Mouse (Mus musculus): ENCODE measurements at regions not wholly inside any gene's neighbourhood (a gene's known extent, or its start where the extent isn't known, plus 50 kb on each side); places are given as distances from the start of the nearest gene placed in this dataset.

- no peak overlapping the region for H3K4me2 ChIP-seq (ENCODE audit: low read length)
- WGBS: 96% methylated on average over 4 of the region's 4 CpGs
- H3K4me1 ChIP-seq (ENCODE audit: control insufficient read depth, insufficient read depth, low read length): no peaks in the 10 kb centered on the region
- H3K27ac ChIP-seq (ENCODE audit: low read length): no peak overlapping the region
- no peaks in the 10 kb centered on the region for H3K36me3 ChIP-seq (ENCODE audit: control insufficient read depth, insufficient read depth, low read length)
- H3K9ac ChIP-seq (ENCODE audit: low read depth, low read length): no peak overlapping the region
- no peak for ATAC-seq
- H3K9me3 ChIP-seq (replicated peaks; ENCODE audit: control insufficient read depth, low read length, poor library complexity, severe bottlenecking): no peaks in the 10 kb centered on the region
- no peaks in the 10 kb centered on the region for H3K27me3 ChIP-seq (ENCODE audit: control insufficient read depth, insufficient read depth, low read depth, low read length)
- no peak overlapping the region for H3K4me3 ChIP-seq (ENCODE audit: low read depth, low read length)
Observed at GRCm38 (mm10) chr12:35670980-35671379, 136.1 kb upstream of the Ahr start.

- H3K9me3 ChIP-seq (replicated peaks; ENCODE audit: control insufficient read depth, low read length, poor library complexity, severe bottlenecking): no peaks in the 10 kb centered on the region
- WGBS: 92% methylated on average over 1 of the region's 1 CpGs
- no peak overlapping the region for H3K4me3 ChIP-seq (ENCODE audit: low read depth, low read length)
- no peak overlapping the region for H3K27ac ChIP-seq (ENCODE audit: low read length)
- no peaks in the 10 kb centered on the region for H3K27me3 ChIP-seq (ENCODE audit: control insufficient read depth, insufficient read depth, low read depth, low read length)
- no peak overlapping the region for H3K4me2 ChIP-seq (ENCODE audit: low read length)
- no peak overlapping the region for H3K9ac ChIP-seq (ENCODE audit: low read depth, low read length)
- ATAC-seq: no peak
- no peaks in the 10 kb centered on the region for H3K4me1 ChIP-seq (ENCODE audit: control insufficient read depth, insufficient read depth, low read length)
- no peaks in the 10 kb centered on the region for H3K36me3 ChIP-seq (ENCODE audit: control insufficient read depth, insufficient read depth, low read length)
Observed at GRCm38 (mm10) chr12:35668716-35669115, 133.9 kb upstream of the Ahr start.

- ATAC-seq: no peak
- WGBS: 92% methylated on average over 3 of the region's 3 CpGs
- H3K4me3 ChIP-seq (ENCODE audit: low read depth, low read length): no peak overlapping the region
- H3K4me1 ChIP-seq (ENCODE audit: control insufficient read depth, insufficient read depth, low read length): no peaks in the 10 kb centered on the region
- no peaks in the 10 kb centered on the region for H3K27me3 ChIP-seq (ENCODE audit: control insufficient read depth, insufficient read depth, low read depth, low read length)
- no peak overlapping the region for H3K9ac ChIP-seq (ENCODE audit: low read depth, low read length)
- H3K27ac ChIP-seq (ENCODE audit: low read length): no peak overlapping the region
- no peaks in the 10 kb centered on the region for H3K36me3 ChIP-seq (ENCODE audit: control insufficient read depth, insufficient read depth, low read length)
- no peak overlapping the region for H3K4me2 ChIP-seq (ENCODE audit: low read length)
- H3K9me3 ChIP-seq (replicated peaks; ENCODE audit: control insufficient read depth, low read length, poor library complexity, severe bottlenecking): no peaks in the 10 kb centered on the region
Observed at GRCm38 (mm10) chr12:35667705-35668104, 132.9 kb upstream of the Ahr start.

- no peaks in the 10 kb centered on the region for H3K4me1 ChIP-seq (ENCODE audit: control insufficient read depth, insufficient read depth, low read length)
- ATAC-seq: no peak
- no peak overlapping the region for H3K27ac ChIP-seq (ENCODE audit: low read length)
- H3K4me2 ChIP-seq (ENCODE audit: low read length): no peak overlapping the region
- no peak overlapping the region for H3K9ac ChIP-seq (ENCODE audit: low read depth, low read length)
- no peak overlapping the region for H3K4me3 ChIP-seq (ENCODE audit: low read depth, low read length)
- no peaks in the 10 kb centered on the region for H3K27me3 ChIP-seq (ENCODE audit: control insufficient read depth, insufficient read depth, low read depth, low read length)
- H3K36me3 ChIP-seq (ENCODE audit: control insufficient read depth, insufficient read depth, low read length): no peaks in the 10 kb centered on the region
- H3K9me3 ChIP-seq (replicated peaks; ENCODE audit: control insufficient read depth, low read length, poor library complexity, severe bottlenecking): no peaks in the 10 kb centered on the region
Observed at GRCm38 (mm10) chr12:35667218-35667617, 132.4 kb upstream of the Ahr start.

- Histone ChIP-seq H3K36me3 (ENCODE audit: control insufficient read depth, insufficient read depth, low read length) (no peaks in the 10 kb centered on the region), H3K27me3 (ENCODE audit: control insufficient read depth, insufficient read depth, low read depth, low read length) (no peaks in the 10 kb centered on the region), H3K27ac (ENCODE audit: low read length) (no peak overlapping the region), H3K9ac (ENCODE audit: low read depth, low read length) (no peak overlapping the region), H3K4me1 (ENCODE audit: control insufficient read depth, insufficient read depth, low read length) (no peaks in the 10 kb centered on the region), H3K4me2 (ENCODE audit: low read length) (no peak overlapping the region), H3K9me3 (replicated peaks; ENCODE audit: control insufficient read depth, low read length, poor library complexity, severe bottlenecking) (no peaks in the 10 kb centered on the region), H3K4me3 (ENCODE audit: low read depth, low read length) (no peak overlapping the region)
- WGBS: 68% methylated on average over 2 of the region's 2 CpGs
- no peak for ATAC-seq
Observed at GRCm38 (mm10) chr12:35666062-35666461, 131.2 kb upstream of the Ahr start.

DNA sequence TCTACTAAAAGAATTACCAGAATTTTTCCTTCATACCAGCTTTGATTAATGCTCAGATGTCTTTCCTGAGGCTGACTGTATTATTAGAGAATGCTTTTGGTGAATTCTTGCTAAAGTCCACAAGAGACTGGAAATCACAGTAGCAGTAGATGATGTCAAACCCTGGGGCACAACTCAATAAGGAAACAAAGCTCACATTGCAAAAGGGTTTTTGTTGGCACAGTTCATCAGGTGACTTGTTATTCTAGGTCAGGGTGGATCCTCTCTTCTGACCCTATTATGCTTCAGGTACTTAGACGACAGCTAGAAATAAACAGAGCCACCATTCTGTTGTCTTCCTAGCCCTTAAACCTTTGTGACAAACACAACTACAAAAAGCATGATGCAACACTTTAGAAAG is 128.2 kb upstream of the Ahr start:
- Histone ChIP-seq H3K4me2 (ENCODE audit: low read length) (no peak overlapping the region), H3K4me1 (ENCODE audit: control insufficient read depth, insufficient read depth, low read length) (no peaks in the 10 kb centered on the region), H3K27me3 (ENCODE audit: control insufficient read depth, insufficient read depth, low read depth, low read length) (no peaks in the 10 kb centered on the region), H3K36me3 (ENCODE audit: control insufficient read depth, insufficient read depth, low read length) (no peaks in the 10 kb centered on the region), H3K9ac (ENCODE audit: low read depth, low read length) (no peak overlapping the region), H3K27ac (ENCODE audit: low read length) (no peak overlapping the region), H3K4me3 (ENCODE audit: low read depth, low read length) (no peak overlapping the region), H3K9me3 (replicated peaks; ENCODE audit: control insufficient read depth, low read length, poor library complexity, severe bottlenecking) (no peaks in the 10 kb centered on the region)
- no peak for ATAC-seq
- 94% methylated on average over 1 of the region's 1 CpGs for WGBS

DNA sequence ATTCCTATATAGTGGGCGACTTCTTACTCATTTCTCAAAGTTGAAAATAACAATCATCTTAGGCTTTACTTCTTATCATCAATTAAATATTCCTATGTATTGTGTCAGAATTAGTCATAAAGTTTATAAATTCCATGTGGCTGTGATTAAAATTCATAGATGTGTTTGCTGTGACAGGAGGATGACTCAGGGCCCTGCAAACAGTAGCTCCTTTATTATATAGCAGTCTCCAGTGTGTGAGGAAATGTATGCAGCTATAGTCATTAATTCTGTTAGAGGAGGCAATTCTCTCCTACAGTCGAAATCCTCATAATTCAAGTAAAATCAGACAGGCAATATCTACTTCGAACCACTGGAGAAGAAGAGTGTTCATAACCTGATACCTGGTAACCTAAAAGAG is 121.7 kb upstream of the Ahr start:
- Histone ChIP-seq H3K9me3 (replicated peaks; ENCODE audit: control insufficient read depth, low read length, poor library complexity, severe bottlenecking) (no peaks in the 10 kb centered on the region), H3K4me3 (ENCODE audit: low read depth, low read length) (no peak overlapping the region), H3K36me3 (ENCODE audit: control insufficient read depth, insufficient read depth, low read length) (no peaks in the 10 kb centered on the region), H3K27ac (ENCODE audit: low read length) (no peak overlapping the region), H3K27me3 (ENCODE audit: control insufficient read depth, insufficient read depth, low read depth, low read length) (no peaks in the 10 kb centered on the region), H3K4me1 (ENCODE audit: control insufficient read depth, insufficient read depth, low read length) (no peaks in the 10 kb centered on the region), H3K4me2 (ENCODE audit: low read length) (no peak overlapping the region), H3K9ac (ENCODE audit: low read depth, low read length) (no peak overlapping the region)
- 80% methylated on average over 3 of the region's 3 CpGs for WGBS
- ATAC-seq: no peak

GRCm38 (mm10) chr12:35649772-35650171 is 114.9 kb upstream of the Ahr start:
- H3K36me3 ChIP-seq (ENCODE audit: control insufficient read depth, insufficient read depth, low read length): no peaks in the 10 kb centered on the region
- H3K4me2 ChIP-seq (ENCODE audit: low read length): no peak overlapping the region
- H3K9me3 ChIP-seq (replicated peaks; ENCODE audit: control insufficient read depth, low read length, poor library complexity, severe bottlenecking): no peaks in the 10 kb centered on the region
- no peak overlapping the region for H3K4me3 ChIP-seq (ENCODE audit: low read depth, low read length)
- no peak overlapping the region for H3K27ac ChIP-seq (ENCODE audit: low read length)
- ATAC-seq: no peak
- WGBS: 93% methylated on average over 3 of the region's 3 CpGs
- H3K27me3 ChIP-seq (ENCODE audit: control insufficient read depth, insufficient read depth, low read depth, low read length): no peaks in the 10 kb centered on the region
- no peaks in the 10 kb centered on the region for H3K4me1 ChIP-seq (ENCODE audit: control insufficient read depth, insufficient read depth, low read length)
- H3K9ac ChIP-seq (ENCODE audit: low read depth, low read length): no peak overlapping the region

- Histone ChIP-seq H3K36me3 (ENCODE audit: control insufficient read depth, insufficient read depth, low read length) (no peaks in the 10 kb centered on the region), H3K9me3 (replicated peaks; ENCODE audit: control insufficient read depth, low read length, poor library complexity, severe bottlenecking) (no peaks in the 10 kb centered on the region), H3K27ac (ENCODE audit: low read length) (no peak overlapping the region), H3K4me1 (ENCODE audit: control insufficient read depth, insufficient read depth, low read length) (no peaks in the 10 kb centered on the region), H3K4me2 (ENCODE audit: low read length) (no peak overlapping the region), H3K27me3 (ENCODE audit: control insufficient read depth, insufficient read depth, low read depth, low read length) (no peaks in the 10 kb centered on the region), H3K9ac (ENCODE audit: low read depth, low read length) (no peak overlapping the region), H3K4me3 (ENCODE audit: low read depth, low read length) (no peak overlapping the region)
- no peak for ATAC-seq
Observed at GRCm38 (mm10) chr12:35642473-35642872, 107.6 kb upstream of the Ahr start.

- no peak for ATAC-seq
- Histone ChIP-seq H3K27me3 (ENCODE audit: control insufficient read depth, insufficient read depth, low read depth, low read length) (no peaks in the 10 kb centered on the region), H3K4me1 (ENCODE audit: control insufficient read depth, insufficient read depth, low read length) (no peaks in the 10 kb centered on the region), H3K4me2 (ENCODE audit: low read length) (no peak overlapping the region), H3K27ac (ENCODE audit: low read length) (no peak overlapping the region), H3K36me3 (ENCODE audit: control insufficient read depth, insufficient read depth, low read length) (no peaks in the 10 kb centered on the region), H3K9me3 (replicated peaks; ENCODE audit: control insufficient read depth, low read length, poor library complexity, severe bottlenecking) (no peaks in the 10 kb centered on the region), H3K4me3 (ENCODE audit: low read depth, low read length) (no peak overlapping the region), H3K9ac (ENCODE audit: low read depth, low read length) (no peak overlapping the region)
- 17% methylated on average over 1 of the region's 1 CpGs for WGBS
Observed at GRCm38 (mm10) chr12:35641741-35642140, 106.9 kb upstream of the Ahr start.
